Mouse (Mus musculus) inflammation-experienced regulatory T-cells, adult 16 weeks (primary cell): Measurements from ENCODE around the gene Cd33. TPM values are rescaled to one million over a fixed set of nuclear protein-coding genes. Genes with fewer than 3 reads are reported as not detected.

ENCODE experiments used
- polyA plus RNA-seq: library from polyadenylated mRNA; unstranded; fragments of 100-300 nt; shearing (Covaris generic); gene quantifications from one replicate; pipeline ENCODE4 v1.2.1, GENCODE M21; 2017

Gene Cd33
- polyA plus RNA-seq = 0.27 TPM

GRCm38 (mm10) chr7:43544225-43544977, at the start of gene Cd33:
Gene Cd33, minus strand, starts transcription at chr7:43544428.

DNA sequence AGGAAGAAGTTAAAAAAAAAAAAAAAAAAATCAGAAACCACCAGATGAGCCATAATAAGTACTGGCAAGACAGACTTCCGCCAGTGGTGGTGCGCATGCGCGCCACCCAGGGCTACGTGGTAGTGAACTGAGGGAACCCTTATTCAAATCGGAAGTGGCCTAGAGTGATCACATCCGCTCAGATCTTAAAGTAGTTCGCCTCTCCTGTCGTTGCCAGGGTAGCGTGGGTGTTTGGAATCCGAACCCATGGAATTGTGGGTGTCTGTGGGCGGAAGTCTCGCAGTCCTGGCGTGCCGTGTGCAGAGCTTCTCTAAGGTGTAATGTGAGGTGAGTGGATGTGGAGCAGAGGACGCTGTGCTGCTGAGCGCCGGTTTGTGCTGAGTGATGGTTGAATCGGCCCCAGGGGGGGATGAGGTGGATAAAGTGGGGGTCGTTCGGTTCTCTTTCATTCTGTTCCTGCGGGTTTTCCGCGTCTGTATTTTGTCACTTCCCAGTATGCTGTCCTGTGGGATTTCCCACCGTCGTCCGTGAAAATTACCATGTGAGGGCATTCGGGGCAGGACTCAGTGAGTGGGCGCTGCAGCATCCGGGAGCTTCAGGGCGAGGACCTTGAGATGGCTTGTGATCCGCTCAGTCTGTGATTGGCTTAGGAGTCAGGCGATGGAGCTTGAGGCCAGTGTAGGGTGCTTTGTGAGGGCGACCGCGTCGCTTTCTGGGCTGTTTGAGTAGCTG, 35.4 kb upstream of the Cd33 start, which contains the start of gene Zfp719:
TSS of gene Zfp719 (plus strand) at position 171 of the 732 bp plus-strand sequence.

DNA sequence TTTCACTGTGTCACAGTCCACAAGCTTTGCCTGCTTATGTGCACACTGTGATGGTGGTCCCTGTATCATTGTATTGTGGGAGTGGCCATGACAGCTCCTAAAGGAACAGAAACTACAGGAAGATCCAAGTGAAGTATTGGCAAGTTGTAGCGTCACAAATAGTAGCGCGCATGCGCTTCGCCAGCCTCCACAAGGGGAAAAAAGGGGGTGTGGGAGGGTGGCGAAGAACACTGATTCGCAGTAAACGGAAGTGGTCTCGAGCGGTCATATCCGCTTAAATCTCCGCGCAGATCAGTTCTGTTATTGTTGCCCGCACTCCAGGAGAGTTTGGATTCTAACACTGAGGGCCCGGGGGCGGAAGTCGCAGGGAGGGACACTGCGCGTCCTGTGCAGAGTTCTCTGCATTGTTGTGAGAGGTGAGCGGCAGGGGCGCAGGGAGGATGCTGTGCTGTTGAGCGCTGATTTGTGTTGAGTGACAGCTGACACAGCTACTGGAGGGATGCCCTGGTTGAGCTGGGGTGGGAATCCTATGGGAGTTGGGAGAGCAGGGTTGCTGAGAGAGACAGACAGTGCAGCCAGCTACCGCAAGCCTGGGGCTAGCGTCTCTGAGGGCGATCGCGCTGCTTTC, 17.9 kb upstream of the Cd33 start, which contains the start of gene Zfp658:
TSS of gene Zfp658 (plus strand) at position 251 of the 628 bp plus-strand sequence.

GRCm38 (mm10) chr7:43489631-43490125, 54.5 kb downstream of the Cd33 start, which contains the start of gene Iglon5:
Gene Iglon5, minus strand, starts transcription at chr7:43490075.

Other genes starting within 250 kb of the Cd33 start
- gene Zfp715, start 231.1 kb downstream of the Cd33 start, polyA plus RNA-seq = 27.5 TPM
- gene Siglecf, start 193.1 kb downstream of the Cd33 start, polyA plus RNA-seq = not detected
- gene Siglecg, start 136.2 kb downstream of the Cd33 start, polyA plus RNA-seq = 1.4 TPM
- not detected for gene Lim2, start 116.8 kb downstream of the Cd33 start, polyA plus RNA-seq
- gene Nkg7, start 107.4 kb downstream of the Cd33 start, polyA plus RNA-seq = 124 TPM
- gene Cldnd2, start 103.6 kb downstream of the Cd33 start, polyA plus RNA-seq = 0.45 TPM
- gene Etfb, start 100.3 kb downstream of the Cd33 start, polyA plus RNA-seq = 154 TPM
- gene Gm45233, start 100.3 kb downstream of the Cd33 start, polyA plus RNA-seq = not detected
- gene Vsig10l, start 81.3 kb downstream of the Cd33 start, polyA plus RNA-seq = 8.1 TPM
- gene Iglon5, start 54.4 kb downstream of the Cd33 start, polyA plus RNA-seq = 0.29 TPM
- gene 4931406B18Rik, start 38.5 kb downstream of the Cd33 start, polyA plus RNA-seq = not detected
- gene Zfp658, start 17.8 kb upstream of the Cd33 start, polyA plus RNA-seq = 6.2 TPM
- 15.6 TPM for gene Zfp719, start 35.2 kb upstream of the Cd33 start, polyA plus RNA-seq
- not detected for gene Zfp819, start 62.7 kb upstream of the Cd33 start, polyA plus RNA-seq
- not detected for gene Ceacam18, start 90.3 kb upstream of the Cd33 start, polyA plus RNA-seq
- 1.8 TPM for gene Siglece, start 115.7 kb upstream of the Cd33 start, polyA plus RNA-seq
- gene Ctu1, start 127.6 kb upstream of the Cd33 start, polyA plus RNA-seq = 5.2 TPM
- gene Klk14, start 146.0 kb upstream of the Cd33 start, polyA plus RNA-seq = not detected
- not detected for gene Klk13, start 168.1 kb upstream of the Cd33 start, polyA plus RNA-seq
- gene Klk12, start 224.5 kb upstream of the Cd33 start, polyA plus RNA-seq = not detected
- not detected for gene Klk11, start 230.2 kb upstream of the Cd33 start, polyA plus RNA-seq
- 0.21 TPM for gene Klk10, start 236.6 kb upstream of the Cd33 start, polyA plus RNA-seq
- 0.99 TPM for gene Klk9, start 247.5 kb upstream of the Cd33 start, polyA plus RNA-seq